Mouse (Mus musculus) adrenal gland, postnatal 25 days (tissue): Measurements from ENCODE around the gene Klrk1. TPM values are rescaled to one million over a fixed set of nuclear protein-coding genes. Genes with fewer than 3 reads are reported as not detected.
"Not testable (repeated sequence)": the region's sequence is repeated elsewhere in the genome, so short reads cannot be mapped to it uniquely, and the experiment has no call there.

Source experiments
- DNase-seq: peaks from one replicate; pipeline ENCODE4 v3.0.0; 2021; ENCODE audit warnings: mixed read lengths
- long read RNA-seq: library from polyadenylated mRNA; stranded (forward); transcript quantifications from one replicate; pipeline ENCODE4 v2.0.0, GENCODE M21; 2021
- total RNA-seq: library from RNA; stranded (reverse); gene quantifications from 2 replicates; pipeline ENCODE4 v1.2.3, GENCODE M21; 2021

Gene Klrk1
- total RNA-seq = not detected in 2 replicates
- long read RNA-seq, partial matches to known transcripts = 0 of 1 reads
- long read RNA-seq, other reads (novel, unspliced or antisense) = 0 of 1 reads

GRCm38 (mm10) chr6:129623735-129624134 is at the start of gene Klrk1:
Klrk1 (minus strand) TSS chr6:129623864.
- DNase-seq = no peak

DNA sequence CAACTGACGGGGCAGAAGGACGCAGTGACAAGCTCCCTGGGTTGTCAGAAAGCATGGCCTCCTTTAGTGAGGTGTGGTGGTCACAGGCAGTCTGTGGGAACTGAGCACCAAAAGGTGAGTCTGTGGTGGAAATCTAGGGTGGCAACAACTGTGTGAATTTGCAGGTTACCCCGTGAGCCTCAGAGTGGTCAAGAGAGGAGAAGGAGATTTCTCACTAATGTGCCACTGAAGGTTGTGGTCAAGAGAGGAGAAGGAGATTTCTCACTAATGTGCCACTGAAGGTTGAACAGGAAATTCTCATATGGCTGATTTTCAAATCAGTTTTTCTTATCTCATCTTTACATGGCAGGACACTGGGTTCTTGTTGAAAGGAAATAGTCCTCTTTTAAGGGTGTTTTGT is 37.6 kb upstream of the Klrk1 start:
- not testable (repeated sequence) for DNase-seq

- not testable (repeated sequence) for DNase-seq
Measured at GRCm38 (mm10) chr6:129660589-129660988, 36.9 kb upstream of the Klrk1 start, which contains the start of gene Klrc2. Klrc2 (minus strand) TSS chr6:129660689.

- DNase-seq = not testable (repeated sequence)
Measured at GRCm38 (mm10) chr6:129644054-129644453, 20.4 kb upstream of the Klrk1 start.

GRCm38 (mm10) chr6:129643237-129643636 is 19.6 kb upstream of the Klrk1 start, which contains the start of gene Klrc3:
Klrc3 (minus strand) TSS chr6:129643337.
- not testable (repeated sequence) for DNase-seq

DNA sequence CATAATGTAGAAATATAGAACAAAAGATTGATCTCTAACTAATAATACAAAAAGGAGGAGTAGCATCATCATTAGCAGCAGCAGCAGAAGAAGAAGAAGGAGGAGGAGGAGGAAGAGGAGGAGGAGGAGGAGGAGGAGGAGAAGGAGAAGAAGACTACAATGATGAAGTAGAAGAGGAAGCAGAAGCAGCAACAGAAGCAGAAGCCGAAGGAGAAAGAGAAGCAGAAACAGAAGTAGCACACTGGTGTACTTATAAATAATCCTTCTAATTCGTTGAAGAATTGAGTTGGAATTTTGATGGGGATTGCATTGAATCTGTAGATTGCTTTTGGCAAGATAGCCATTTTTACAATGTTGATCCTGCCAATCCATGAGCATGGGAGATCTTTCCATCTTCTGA is 7.4 kb upstream of the Klrk1 start:
- not testable (repeated sequence) for DNase-seq

DNA sequence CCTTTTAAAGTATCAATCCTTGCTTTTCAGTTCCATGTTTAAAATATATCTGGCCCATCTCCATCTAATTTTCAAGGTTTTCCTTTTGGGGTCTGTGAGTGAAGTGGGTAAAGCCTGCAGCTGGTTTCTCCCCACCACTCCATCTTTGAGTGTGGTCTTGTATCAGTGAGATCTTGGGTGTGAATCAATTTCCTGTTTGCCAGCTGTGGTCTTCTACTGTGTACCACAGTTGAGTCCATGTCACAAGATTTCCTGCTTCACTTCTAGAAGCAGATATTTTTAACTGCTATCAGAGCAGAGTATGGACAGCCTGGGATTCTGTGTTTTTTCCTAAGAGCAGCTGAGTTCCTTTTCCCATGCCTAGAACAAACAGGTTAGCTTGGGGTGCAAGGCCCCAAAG is 15.3 kb downstream of the Klrk1 start:
- no peak for DNase-seq

DNA sequence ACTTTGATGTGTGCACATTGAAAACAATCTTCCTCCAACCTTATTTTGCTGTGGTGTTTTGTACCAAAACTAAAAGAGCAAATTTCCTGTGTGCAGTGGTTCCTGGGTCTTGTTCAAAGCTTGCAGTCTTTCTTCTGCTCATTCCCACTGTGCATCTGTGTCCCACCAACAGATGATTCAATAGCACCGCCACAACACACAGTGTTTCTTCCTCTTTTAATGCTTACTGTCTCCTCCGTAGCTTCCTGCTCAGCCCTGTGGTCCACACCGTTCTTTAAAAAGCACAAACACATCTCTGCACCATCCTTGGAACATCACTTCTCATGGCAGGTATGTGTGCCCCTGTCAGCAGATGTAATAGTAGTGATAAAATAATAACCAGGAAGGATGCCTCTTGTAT is 32.2 kb downstream of the Klrk1 start, which contains the start of gene Klrd1:
Klrd1 (plus strand) TSS at position 275 of the 400 bp plus-strand sequence.
- no peak for DNase-seq

DNA sequence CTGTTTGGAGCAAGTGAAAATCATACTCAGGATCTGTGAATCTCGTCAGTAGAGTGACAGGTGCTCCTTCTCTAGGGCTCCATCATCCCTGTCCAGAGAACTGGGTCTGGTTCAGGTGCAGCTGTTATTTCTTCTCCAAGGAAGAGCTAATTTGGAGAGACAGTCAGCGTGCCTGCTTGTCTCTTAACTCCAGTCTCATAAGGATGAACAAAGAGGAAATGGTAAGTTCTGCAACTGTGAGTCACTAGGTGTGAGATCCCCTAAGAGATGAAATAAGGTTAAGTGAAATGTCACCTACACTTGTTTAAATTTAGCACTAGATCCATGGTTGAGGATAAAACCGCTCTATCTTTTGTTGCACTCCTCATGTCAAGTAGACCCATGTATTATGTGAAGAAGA is 40.6 kb downstream of the Klrk1 start:
- DNase-seq = no peak

DNA sequence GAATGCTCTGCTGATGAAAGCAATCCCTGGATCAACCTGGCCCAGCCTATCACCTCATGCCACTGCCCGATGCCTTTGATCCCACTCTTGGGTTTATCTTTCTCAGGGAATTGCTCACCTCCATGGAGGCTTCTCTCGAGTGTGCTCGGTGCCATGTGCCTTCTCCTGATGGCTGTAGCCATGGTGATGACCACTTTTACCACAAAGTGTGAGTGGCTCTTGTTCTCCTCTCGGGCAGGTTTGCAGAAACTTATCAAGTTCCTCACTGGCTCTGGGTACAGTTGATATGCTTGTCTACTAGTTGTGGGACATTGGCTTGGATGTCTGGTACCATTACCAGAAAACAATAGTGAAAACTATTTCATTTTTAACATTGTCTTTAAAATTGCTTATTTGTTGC is 41.8 kb downstream of the Klrk1 start:
- no peak for DNase-seq

DNA sequence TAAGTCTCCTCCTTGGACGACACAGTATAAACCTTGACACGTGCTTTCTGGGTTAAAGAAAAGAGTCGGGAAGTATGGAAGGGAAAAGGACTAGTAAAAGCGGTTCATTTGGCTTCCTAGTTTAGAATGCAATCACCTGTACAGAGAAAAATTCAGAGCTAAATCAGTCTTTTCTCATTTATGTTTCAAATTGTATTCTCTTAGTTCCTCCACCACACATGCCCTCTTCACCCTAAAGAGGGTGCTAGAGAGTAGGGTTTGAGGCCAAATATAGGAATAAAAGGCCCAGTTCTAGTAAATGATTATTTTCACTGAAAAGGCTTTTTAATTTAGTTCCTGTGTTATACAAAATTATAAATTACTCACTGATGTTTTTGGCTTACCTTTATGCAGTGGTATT is 42.4 kb downstream of the Klrk1 start:
- DNase-seq = no peak

DNA sequence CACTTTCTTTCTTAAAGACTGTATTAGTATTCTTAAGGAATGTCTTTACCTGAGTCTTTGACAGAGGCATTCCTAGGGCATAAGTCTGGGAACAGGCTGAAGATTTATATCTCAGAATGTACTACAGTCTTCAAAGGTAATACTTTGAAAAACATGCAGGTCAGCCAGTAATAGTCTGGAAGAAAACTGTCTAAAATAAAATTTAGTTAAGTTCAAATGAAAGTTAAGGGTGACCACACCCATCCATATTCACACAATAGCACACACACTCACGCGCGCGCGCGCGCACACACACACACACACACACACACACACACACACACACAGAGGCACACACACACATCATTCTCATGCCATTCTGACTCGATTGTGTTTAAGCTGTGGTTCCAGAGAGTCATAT is 46.1 kb downstream of the Klrk1 start, which contains the start of gene Klre1:
Klre1 (plus strand) TSS at position 301 of the 400 bp plus-strand sequence.
- no peak for DNase-seq

DNA sequence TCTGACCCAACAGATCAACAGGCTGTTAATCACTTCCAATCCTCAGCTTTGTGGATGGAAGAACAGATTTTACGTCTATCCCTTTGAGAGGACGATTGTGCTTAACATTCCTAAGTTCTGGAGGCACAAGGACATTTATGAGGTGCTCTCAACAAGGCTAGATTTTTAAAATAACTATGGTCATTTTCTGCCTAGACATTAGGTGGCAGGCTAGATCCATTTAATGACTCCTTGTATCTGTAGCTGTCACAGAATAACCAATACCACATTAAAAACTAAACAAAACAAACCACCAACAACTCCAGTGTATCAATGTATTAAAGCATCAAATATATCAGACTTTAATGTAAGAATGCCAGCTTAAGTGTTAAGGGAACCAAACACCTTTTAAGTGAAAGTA is 48.3 kb downstream of the Klrk1 start:
- DNase-seq = no peak

DNA sequence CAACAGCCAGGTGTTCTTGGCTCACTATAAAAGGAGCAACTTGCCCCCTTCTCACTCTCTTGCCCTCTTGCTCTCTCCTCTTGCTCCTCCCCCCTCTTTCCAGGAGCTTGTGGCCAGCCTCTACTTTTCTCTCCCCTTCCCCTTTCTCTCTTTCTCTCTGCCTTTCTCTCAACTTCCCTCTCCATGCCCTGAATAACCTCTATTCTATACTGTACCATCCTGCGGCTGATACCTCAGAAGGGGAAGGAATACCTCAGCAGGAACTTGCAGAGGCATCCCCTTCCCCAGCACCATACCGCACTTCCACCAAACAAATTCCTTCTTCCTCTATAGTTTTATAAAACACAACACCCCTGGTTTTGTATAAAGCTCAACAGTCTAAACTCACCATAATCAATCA is 58.4 kb downstream of the Klrk1 start:
- no peak for DNase-seq

Other genes with a start within 250 kb of the Klrk1 start
- gene Clec12b, start 238.0 kb downstream of the Klrk1 start, total RNA-seq = not detected in 2 replicates
- 0.39 and 0.43 TPM in 2 replicates for gene Clec1b, start 226.6 kb downstream of the Klrk1 start, total RNA-seq
- gene Clec9a, start 215.0 kb downstream of the Klrk1 start, total RNA-seq = 0.30 TPM in 1 of 2 replicates, not detected in the other
- gene Clec1a, start 171.9 kb downstream of the Klrk1 start, total RNA-seq = 4.8 and 6.5 TPM in 2 replicates
- 0.24 TPM in 1 of 2 replicates, not detected in the other for gene Olr1, start 116.7 kb downstream of the Klrk1 start, total RNA-seq
- gene Tmem52b, start 111.3 kb downstream of the Klrk1 start, total RNA-seq = not detected in 2 replicates
- gene Gabarapl1, start 90.7 kb downstream of the Klrk1 start, total RNA-seq = 251 and 260 TPM in 2 replicates
- gene Klre1, start 46.0 kb downstream of the Klrk1 start, total RNA-seq = not detected in 2 replicates
- not detected in 2 replicates for gene Klrd1, start 32.1 kb downstream of the Klrk1 start, total RNA-seq
- gene Klrc3, start 19.5 kb upstream of the Klrk1 start, total RNA-seq = not detected in 2 replicates
- gene Klrc2, start 36.8 kb upstream of the Klrk1 start, total RNA-seq = not detected in 2 replicates
- not detected in 2 replicates for gene Klrc1, start 55.1 kb upstream of the Klrk1 start, total RNA-seq
- not detected in 2 replicates for gene Klri1, start 93.3 kb upstream of the Klrk1 start, total RNA-seq
- not detected in 2 replicates for gene Klri2, start 116.6 kb upstream of the Klrk1 start, total RNA-seq
- gene Gm156, start 160.4 kb upstream of the Klrk1 start, total RNA-seq = not detected in 2 replicates
- not detected in 2 replicates for gene Gm17631, start 238.8 kb upstream of the Klrk1 start, total RNA-seq